Mouse (Mus musculus) forebrain, embryonic 15.5 days (tissue): ENCODE measurements around the gene Hnrnpab. TPM values are rescaled to one million over a fixed set of nuclear protein-coding genes. Genes with fewer than 3 reads are reported as not detected.

Source experiments
- ATAC-seq: fragments of 200-750 bp; cut with Nextera tagmentation; replicated peaks from 2 replicates; pipeline ENCODE4 v1.8.0; 2017; ENCODE audit warnings: mild to moderate bottlenecking, moderate TSS enrichment, moderate library complexity
- H3K27ac ChIP-seq: fragments of 300-500 bp; sonication (generic); replicated peaks from 2 replicates; pipeline ENCODE4 v1.5.1; 2015; ENCODE audit warnings: mild to moderate bottlenecking, inconsistent platforms
- H3K27me3 ChIP-seq: fragments of 300-500 bp; sonication (generic); 2 replicates; pipeline ENCODE4 v1.6.1; 2015; ENCODE audit warnings: inconsistent platforms
- H3K36me3 ChIP-seq: fragments of 300-500 bp; sonication (generic); 2 replicates; pipeline ENCODE4 v1.6.1; 2015; ENCODE audit warnings: mild to moderate bottlenecking, inconsistent platforms
- H3K4me1 ChIP-seq: fragments of 300-500 bp; sonication (generic); 2 replicates; pipeline ENCODE4 v1.6.1; 2015; ENCODE audit warnings: inconsistent platforms
- H3K4me2 ChIP-seq: fragments of 300-500 bp; sonication (generic); replicated peaks from 2 replicates; pipeline ENCODE4 v1.6.1; 2015; ENCODE audit warnings: mild to moderate bottlenecking, inconsistent platforms
- H3K4me3 ChIP-seq: fragments of 300-500 bp; sonication (generic); 2 replicates; pipeline ENCODE4 v1.5.1; 2015; ENCODE audit warnings: mild to moderate bottlenecking, inconsistent platforms
- H3K9ac ChIP-seq: fragments of 300-500 bp; sonication (generic); replicated peaks from 2 replicates; pipeline ENCODE4 v1.6.1; 2015; ENCODE audit warnings: mild to moderate bottlenecking, inconsistent platforms
- H3K9me3 ChIP-seq: fragments of 300-500 bp; sonication (generic); 2 replicates; pipeline ENCODE4 v1.6.1; 2016; ENCODE audit warnings: inconsistent platforms
- WGBS: fragments of 180-500 bp; shearing (Covaris S2); methylation state at CpG from one replicate; pipeline ENCODE4 v1.1.7; 2015; ENCODE audit warnings: mixed read lengths; 5-methylcytosine and 5-hydroxymethylcytosine counted together
- polyA plus RNA-seq: library from polyadenylated mRNA; unstranded; fragments of >200 nt; fragmentation: Nextera tagmentation; extraction: Ambion mirVana; gene quantifications from 2 replicates; pipeline ENCODE4 v1.2.1, GENCODE M21; 2015

The Hnrnpab gene
- polyA plus RNA-seq, 1 experiment from 2014 or later = 604 TPM

GRCm38 (mm10) chr11:51594715-51595350 is 11.8 kb downstream of the Hnrnpab start:
- Histone ChIP-seq H3K27ac (no peak overlapping the region), H3K4me1 (no peaks in the 10 kb centered on the region), H3K9ac (no peak overlapping the region), H3K4me3 (no peak overlapping the region), H3K9me3 (no peaks in the 10 kb centered on the region), H3K36me3 (peaks cover 92% of the 10 kb centered on the region), H3K4me2 (no peak overlapping the region), H3K27me3 (no peaks in the 10 kb centered on the region)
- ATAC-seq = no peak
- 74% methylated on average over 3 of the region's 3 CpGs for WGBS

- Histone ChIP-seq H3K9me3 (no peaks in the 10 kb centered on the region), H3K9ac (no peak overlapping the region), H3K36me3 (peaks cover 92% of the 10 kb centered on the region), H3K4me2 (no peak overlapping the region), H3K27ac (no peak overlapping the region), H3K4me1 (no peaks in the 10 kb centered on the region), H3K27me3 (no peaks in the 10 kb centered on the region), H3K4me3 (no peak overlapping the region)
- 90% methylated on average over 6 of the region's 6 CpGs for WGBS
- ATAC-seq = no peak
These were observed 12.8 kb downstream of the Hnrnpab start for GRCm38 (mm10) chr11:51593849-51594248.

- Histone ChIP-seq H3K9me3 (no peaks in the 10 kb centered on the region), H3K27ac (no peak overlapping the region), H3K36me3 (peaks cover 92% of the 10 kb centered on the region), H3K4me2 (no peak overlapping the region), H3K4me1 (no peaks in the 10 kb centered on the region), H3K9ac (no peak overlapping the region), H3K4me3 (no peak overlapping the region), H3K27me3 (no peaks in the 10 kb centered on the region)
- ATAC-seq = no peak
- WGBS = 93% methylated on average over 4 of the region's 4 CpGs
These were observed 13.3 kb downstream of the Hnrnpab start for GRCm38 (mm10) chr11:51593368-51593767.

- no peak overlapping the region for H3K4me2 ChIP-seq
- peaks cover 91% of the 10 kb centered on the region for H3K36me3 ChIP-seq
- H3K4me1 ChIP-seq = no peaks in the 10 kb centered on the region
- H3K9ac ChIP-seq = no peak overlapping the region
- H3K9me3 ChIP-seq = no peaks in the 10 kb centered on the region
- ATAC-seq = no peak
- no peaks in the 10 kb centered on the region for H3K27me3 ChIP-seq
- H3K27ac ChIP-seq = no peak overlapping the region
- 94% methylated on average over 7 of the region's 7 CpGs for WGBS
- no peak overlapping the region for H3K4me3 ChIP-seq
These were observed 14.7 kb downstream of the Hnrnpab start for GRCm38 (mm10) chr11:51591915-51592314.

- H3K27me3 ChIP-seq = no peaks in the 10 kb centered on the region
- peaks cover 91% of the 10 kb centered on the region for H3K36me3 ChIP-seq
These were observed 15.5 kb downstream of the Hnrnpab start for GRCm38 (mm10) chr11:51591168-51591567.

GRCm38 (mm10) chr11:51590002-51590401 is 16.6 kb downstream of the Hnrnpab start:
- Histone ChIP-seq H3K4me1 (peaks cover 10% of the 10 kb centered on the region), H3K4me3 (no peak overlapping the region), H3K4me2 (no peak overlapping the region), H3K9ac (no peak overlapping the region), H3K36me3 (peaks cover 80% of the 10 kb centered on the region), H3K9me3 (no peaks in the 10 kb centered on the region), H3K27me3 (no peaks in the 10 kb centered on the region), H3K27ac (no peak overlapping the region)
- ATAC-seq = no peak

More at GRCm38 (mm10) chr11:51591168-51591567, 15.5 kb downstream of the Hnrnpab start:
- WGBS = 71% methylated on average over 7 of the region's 7 CpGs
- no peaks in the 10 kb centered on the region for H3K4me1 ChIP-seq
- no peaks in the 10 kb centered on the region for H3K9me3 ChIP-seq
- no peak overlapping the region for H3K9ac ChIP-seq
- H3K4me2 ChIP-seq = no peak overlapping the region
- no peak overlapping the region for H3K4me3 ChIP-seq
- ATAC-seq = no peak
- no peak overlapping the region for H3K27ac ChIP-seq

- H3K9ac ChIP-seq = no peak overlapping the region
- H3K36me3 ChIP-seq = peaks cover 70% of the 10 kb centered on the region
- peaks cover 17% of the 10 kb centered on the region for H3K4me1 ChIP-seq
- 96% methylated on average over 3 of the region's 3 CpGs for whole genome bisulfite sequencing
- H3K27ac ChIP-seq = no peak overlapping the region
- H3K4me2 ChIP-seq = no peak overlapping the region
- H3K4me3 ChIP-seq = no peak overlapping the region
- no peaks in the 10 kb centered on the region for H3K27me3 ChIP-seq
- H3K9me3 ChIP-seq = no peaks in the 10 kb centered on the region
- ATAC-seq = no peak
These were observed 17.8 kb downstream of the Hnrnpab start for GRCm38 (mm10) chr11:51588833-51589232.

GRCm38 (mm10) chr11:51587059-51587458 is 19.6 kb downstream of the Hnrnpab start:
- ATAC-seq = no peak
- 93% methylated on average over 1 of the region's 1 CpGs for WGBS
- H3K4me3 ChIP-seq = no peak overlapping the region
- peak overlapping the region; percentile 35; the same call in 1 of the 2 replicates for H3K27ac ChIP-seq
- no peaks in the 10 kb centered on the region for H3K27me3 ChIP-seq
- H3K4me1 ChIP-seq = peaks cover 23% of the 10 kb centered on the region
- H3K9ac ChIP-seq = no peak overlapping the region
- peaks cover 54% of the 10 kb centered on the region for H3K36me3 ChIP-seq
- H3K4me2 ChIP-seq = no peak overlapping the region
- H3K9me3 ChIP-seq = no peaks in the 10 kb centered on the region

- H3K4me2 ChIP-seq = no peak overlapping the region
- no peak overlapping the region for H3K9ac ChIP-seq
- H3K9me3 ChIP-seq = no peaks in the 10 kb centered on the region
- H3K27ac ChIP-seq = peak overlapping the region; percentile 35; the same call in 1 of the 2 replicates
- H3K4me1 ChIP-seq = peaks cover 23% of the 10 kb centered on the region
- 82% methylated on average over 13 of the region's 13 CpGs for WGBS
- no peak overlapping the region for H3K4me3 ChIP-seq
- no peak for ATAC-seq
- H3K36me3 ChIP-seq = peaks cover 49% of the 10 kb centered on the region
- no peaks in the 10 kb centered on the region for H3K27me3 ChIP-seq
These were observed 20.2 kb downstream of the Hnrnpab start for GRCm38 (mm10) chr11:51586411-51586810.

GRCm38 (mm10) chr11:51585608-51586252 is 20.9 kb downstream of the Hnrnpab start:
- H3K27ac ChIP-seq = peak overlapping the region; percentile 96

GRCm38 (mm10) chr11:51584431-51585248 is 22.0 kb downstream of the Hnrnpab start, which contains the start of gene Phykpl:
Gene Phykpl, plus strand, starts transcription at chr11:51584757.
- peak within 1 kb of the TSS; percentile 96 for H3K27ac ChIP-seq
- H3K4me1 ChIP-seq = peaks cover 23% of the 10 kb centered on the region
- peak within 1 kb of the TSS; percentile 68 for H3K4me3 ChIP-seq
- H3K4me2 ChIP-seq = peak within 1 kb of the TSS; percentile 91
- peak within 1 kb of the TSS; percentile 70 for H3K9ac ChIP-seq
- no peaks in the 10 kb centered on the region for H3K9me3 ChIP-seq
- H3K36me3 ChIP-seq = peaks cover 34% of the 10 kb centered on the region
- peak; percentile 93 for ATAC-seq
- no peaks in the 10 kb centered on the region for H3K27me3 ChIP-seq
- WGBS = under 1% methylated on average over 59 of the region's 59 CpGs

More at GRCm38 (mm10) chr11:51585608-51586252, 20.9 kb downstream of the Hnrnpab start:
- H3K4me2 ChIP-seq = peak overlapping the region; percentile 91
- peak overlapping the region; percentile 68 for H3K4me3 ChIP-seq
- no peaks in the 10 kb centered on the region for H3K9me3 ChIP-seq
- no peaks in the 10 kb centered on the region for H3K27me3 ChIP-seq
- H3K36me3 ChIP-seq = peaks cover 43% of the 10 kb centered on the region
- 68% methylated on average over 8 of the region's 8 CpGs for WGBS
- H3K9ac ChIP-seq = peak overlapping the region; percentile 70
- H3K4me1 ChIP-seq = peaks cover 23% of the 10 kb centered on the region
- ATAC-seq = peak; percentile 17

- ATAC-seq = peak; percentile 20; the same call in 1 of the 2 replicates
- Histone ChIP-seq H3K9me3 (no peaks in the 10 kb centered on the region), H3K4me3 (peak overlapping the region; percentile 68), H3K27ac (peak overlapping the region; percentile 96), H3K36me3 (peaks cover 28% of the 10 kb centered on the region), H3K27me3 (no peaks in the 10 kb centered on the region), H3K4me2 (peak overlapping the region; percentile 91), H3K4me1 (peaks cover 23% of the 10 kb centered on the region), H3K9ac (peak overlapping the region; percentile 70)
- WGBS = 4% methylated on average over 9 of the region's 9 CpGs
These were observed 22.6 kb downstream of the Hnrnpab start for GRCm38 (mm10) chr11:51584057-51584430.
